Mouse (Mus musculus) liver, adult 10 weeks (tissue): ENCODE data around the gene BC025920. TPM values are rescaled to one million over a fixed set of nuclear protein-coding genes. Genes with fewer than 3 reads are reported as not detected.

Source experiments
- polyA plus RNA-seq: library from polyadenylated mRNA; stranded (reverse); fragments of 350-450 nt; fragmentation: Illumina TruSeq; extraction: RNeasy Lipid Tissue Mini Kit (QIAGEN cat#74804); gene quantifications from one replicate; pipeline ENCODE4 v1.2.3, GENCODE M21; 2014; ENCODE audit warnings: low read depth, low replicate concordance

The BC025920 gene
- polyA plus RNA-seq, result 0.53 TPM

GRCm38 (mm10) chr10:81605974-81606751, at the start of gene BC025920:
TSS of gene BC025920 (plus strand) at chr10:81606270.

GRCm38 (mm10) chr10:81559163-81559626, 46.9 kb upstream of the BC025920 start, which contains the start of gene Aes:
TSS of gene Aes (plus strand) at chr10:81559488.

GRCm38 (mm10) chr10:81574081-81575056, 31.7 kb upstream of the BC025920 start, which contains the start of gene Tle2:
TSS of gene Tle2 (plus strand) at chr10:81574561.

GRCm38 (mm10) chr10:81600738-81601203, 5.3 kb upstream of the BC025920 start, which contains the start of gene Tle6:
TSS of gene Tle6 (minus strand) at chr10:81601073.

GRCm38 (mm10) chr10:81626994-81627835, 21.1 kb downstream of the BC025920 start, which contains the start of gene Sirt6:
TSS of gene Sirt6 (minus strand) at chr10:81627797.

GRCm38 (mm10) chr10:81628390-81628789, 22.3 kb downstream of the BC025920 start, which contains the start of gene Ankrd24:
TSS of gene Ankrd24 (plus strand) at chr10:81628540.

GRCm38 (mm10) chr10:81648803-81649775, 43.0 kb downstream of the BC025920 start, which contains the start of gene Gm10778:
TSS of gene Gm10778 (plus strand) at chr10:81649059.

Other genes with a start within 250 kb of the BC025920 start
- 0.24 TPM for gene Mfsd12, start 248.8 kb upstream of the BC025920 start, polyA plus RNA-seq
- not detected for gene 4930404N11Rik, start 240.5 kb upstream of the BC025920 start, polyA plus RNA-seq
- gene Fzr1, start 227.8 kb upstream of the BC025920 start, polyA plus RNA-seq, result 0.34 TPM
- gene Dohh, start 221.8 kb upstream of the BC025920 start, polyA plus RNA-seq, result not detected
- gene Gm48551, start 221.8 kb upstream of the BC025920 start, polyA plus RNA-seq, result not detected
- not detected for gene Gm48552, start 217.3 kb upstream of the BC025920 start, polyA plus RNA-seq
- gene Smim24, start 213.2 kb upstream of the BC025920 start, polyA plus RNA-seq, result not detected
- 14.6 TPM for gene Nfic, start 150.6 kb upstream of the BC025920 start, polyA plus RNA-seq
- not detected for gene Celf5, start 123.6 kb upstream of the BC025920 start, polyA plus RNA-seq
- 1.6 TPM for gene Ncln, start 109.9 kb upstream of the BC025920 start, polyA plus RNA-seq
- not detected for gene S1pr4, start 106.1 kb upstream of the BC025920 start, polyA plus RNA-seq
- not detected for gene Gna15, start 82.0 kb upstream of the BC025920 start, polyA plus RNA-seq
- gene Gna11, start 61.1 kb upstream of the BC025920 start, polyA plus RNA-seq, result 4.4 TPM
- gene Aes, start 46.8 kb upstream of the BC025920 start, polyA plus RNA-seq, result 37.6 TPM
- 4.2 TPM for gene Tle2, start 31.7 kb upstream of the BC025920 start, polyA plus RNA-seq
- 0.74 TPM for gene Tle6, start 5.2 kb upstream of the BC025920 start, polyA plus RNA-seq
- 0.21 TPM for gene Sirt6, start 21.5 kb downstream of the BC025920 start, polyA plus RNA-seq
- 1.6 TPM for gene Ankrd24, start 22.3 kb downstream of the BC025920 start, polyA plus RNA-seq
- gene Gm10778, start 42.8 kb downstream of the BC025920 start, polyA plus RNA-seq, result 5.2 TPM
- gene Zfp433, start 98.6 kb downstream of the BC025920 start, polyA plus RNA-seq, result 8.0 TPM
- 4.1 TPM for gene Gm3055, start 164.9 kb downstream of the BC025920 start, polyA plus RNA-seq
- 2.0 TPM for gene Gm4767, start 205.9 kb downstream of the BC025920 start, polyA plus RNA-seq